Mouse (Mus musculus) liver, adult (tissue): ENCODE results near the gene Heyl.

Experiments
- GATA4 ChIP-seq: IDR thresholded peaks from 2 replicates; pipeline ENCODE4 v1.6.1; 2014; ENCODE audit warnings: mild to moderate bottlenecking, low read length; ENCODE audit not compliant: insufficient replicate concordance

Heyl gene

GRCm38 (mm10) chr4:123233492-123234084 lies at the start of gene Heyl:
Heyl (plus strand) TSS chr4:123233556.
- TF ChIP-seq GATA4: no peak

- no peak for TF ChIP-seq GATA4
These were observed 48.5 kb upstream of the Heyl start for GRCm38 (mm10) chr4:123184816-123185215.

GRCm38 (mm10) chr4:123192336-123192735 lies 41.0 kb upstream of the Heyl start:
- TF ChIP-seq GATA4: no peak

- no peak for TF ChIP-seq GATA4
These were observed 39.6 kb upstream of the Heyl start for GRCm38 (mm10) chr4:123193791-123194190.

GRCm38 (mm10) chr4:123196695-123197094 lies 36.7 kb upstream of the Heyl start:
- TF ChIP-seq GATA4: no peak

- TF ChIP-seq GATA4: no peak
These were observed 32.6 kb upstream of the Heyl start for GRCm38 (mm10) chr4:123200771-123201185.

GRCm38 (mm10) chr4:123201186-123202093 lies 31.9 kb upstream of the Heyl start, which contains the start of gene Nt5c1a:
Nt5c1a (plus strand) TSS chr4:123201504.
- TF ChIP-seq GATA4: no peak

GRCm38 (mm10) chr4:123202094-123202420 lies 31.3 kb upstream of the Heyl start:
- TF ChIP-seq GATA4: no peak

GRCm38 (mm10) chr4:123207337-123207736 lies 26.0 kb upstream of the Heyl start:
- no peak for TF ChIP-seq GATA4

- TF ChIP-seq GATA4: no peak
These were observed 22.4 kb upstream of the Heyl start for GRCm38 (mm10) chr4:123210996-123211395.

- TF ChIP-seq GATA4: no peak
These were observed 21.9 kb upstream of the Heyl start for GRCm38 (mm10) chr4:123211453-123211852.

GRCm38 (mm10) chr4:123212330-123212729 lies 21.0 kb upstream of the Heyl start:
- TF ChIP-seq GATA4: no peak

- TF ChIP-seq GATA4: no peak
These were observed 19.4 kb upstream of the Heyl start for GRCm38 (mm10) chr4:123213975-123214374.

GRCm38 (mm10) chr4:123215367-123215766 lies 18.0 kb upstream of the Heyl start:
- no peak for TF ChIP-seq GATA4

- no peak for TF ChIP-seq GATA4
These were observed 16.6 kb upstream of the Heyl start for GRCm38 (mm10) chr4:123216782-123217181.

- no peak for TF ChIP-seq GATA4
These were observed 13.5 kb upstream of the Heyl start for GRCm38 (mm10) chr4:123219720-123220357.

GRCm38 (mm10) chr4:123220637-123221036 lies 12.7 kb upstream of the Heyl start:
- no peak for TF ChIP-seq GATA4

- no peak for TF ChIP-seq GATA4
These were observed 10.0 kb upstream of the Heyl start for GRCm38 (mm10) chr4:123223309-123223708.
